9 mouse cellular contexts compared by ENCODE assay signal in genomic region chr2:131084206-131084605, GRCm38 (mm10).
"Had no signal": no experiment of that assay in that cellular context is flagged by ENCODE, and none has a peak within 500 bp of the region (broad histone marks: within the 10 kb centered on the region; RNA-seq: fewer than 3 reads in every experiment).

No protein-coding gene starts in this region.

- DNase-seq: gastrocnemius, adult 2 months; gastrocnemius, postnatal 10 days; gastrocnemius, postnatal 25 days; heart, adult 18-20 months; heart, postnatal 10 days; heart, postnatal 4 days; kidney, adult 2 months; liver; liver, embryonic 13.5 days had no signal
